Mouse (Mus musculus) c-Kit-negative CD71-positive TER-119-positive erythroid progenitor cells, embryonic 14.5 days (primary cell): ENCODE results near the gene Aip.
"Not testable (repeated sequence)": the region's sequence is repeated elsewhere in the genome, so short reads cannot be mapped to it uniquely, and the experiment has no call there.

Experiments used
- DNase-seq: peaks from one replicate; pipeline ENCODE4 v3.0.0-alpha.2; 2013; ENCODE audit warnings: low read depth, low spot score

Aip gene

GRCm38 (mm10) chr19:4135963-4136345, 10.3 kb upstream of the Aip start:
- not testable (repeated sequence) for DNase-seq

DNA sequence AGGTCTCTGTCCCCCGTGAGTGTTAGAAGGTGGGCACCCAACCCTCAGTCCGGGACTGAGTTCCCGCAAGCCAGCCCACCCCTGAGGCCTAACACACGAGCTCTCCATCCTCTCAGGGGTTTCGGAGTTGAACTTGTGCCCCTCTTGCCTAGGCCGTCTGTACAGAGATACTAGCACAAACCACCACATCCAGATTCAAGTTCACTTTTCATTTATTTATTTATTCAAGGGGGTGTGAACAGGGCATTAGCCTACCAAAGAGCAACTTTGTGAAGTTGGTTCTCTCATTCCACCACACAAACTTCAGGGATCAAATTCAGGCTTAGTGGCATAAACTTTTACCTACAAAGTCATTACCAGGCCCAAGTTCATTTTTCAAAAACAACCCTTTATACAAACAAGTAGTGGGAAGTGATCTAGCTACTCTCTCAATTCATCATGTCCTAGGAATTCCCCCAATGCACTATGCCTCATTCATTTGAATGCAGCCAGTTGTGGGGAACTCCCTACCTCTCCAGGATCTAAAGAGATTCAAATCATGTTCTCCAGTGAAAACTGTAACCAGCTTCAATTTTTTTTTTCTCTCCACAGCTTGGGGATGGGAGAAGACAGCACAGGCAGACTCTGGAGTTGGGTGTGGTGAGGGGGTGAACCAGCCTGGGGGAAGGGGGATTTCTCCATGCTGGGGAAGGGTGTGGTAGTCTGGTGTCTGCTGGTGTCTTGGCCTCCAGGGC, 9.7 kb upstream of the Aip start:
- DNase-seq: not testable (repeated sequence)

DNA sequence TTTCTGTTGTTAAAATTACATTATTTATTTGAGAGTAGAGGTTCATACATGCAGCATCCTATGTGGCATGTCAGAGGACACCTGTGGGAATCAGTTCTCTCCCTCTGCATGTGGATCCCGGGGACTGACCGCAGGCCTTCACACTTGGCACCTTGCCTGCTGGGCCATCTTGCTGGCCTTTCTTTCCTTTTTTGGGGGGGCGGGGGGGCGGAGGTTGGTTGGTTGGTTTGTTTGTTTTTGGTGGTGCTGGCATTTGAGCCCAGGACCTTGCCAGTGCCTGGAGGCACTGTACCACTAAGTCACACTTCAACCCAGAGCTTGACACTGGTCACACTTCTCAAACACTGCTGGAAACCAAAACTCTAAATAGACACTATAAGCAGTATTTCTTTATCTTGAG, 8.7 kb upstream of the Aip start:
- no peak for DNase-seq

DNA sequence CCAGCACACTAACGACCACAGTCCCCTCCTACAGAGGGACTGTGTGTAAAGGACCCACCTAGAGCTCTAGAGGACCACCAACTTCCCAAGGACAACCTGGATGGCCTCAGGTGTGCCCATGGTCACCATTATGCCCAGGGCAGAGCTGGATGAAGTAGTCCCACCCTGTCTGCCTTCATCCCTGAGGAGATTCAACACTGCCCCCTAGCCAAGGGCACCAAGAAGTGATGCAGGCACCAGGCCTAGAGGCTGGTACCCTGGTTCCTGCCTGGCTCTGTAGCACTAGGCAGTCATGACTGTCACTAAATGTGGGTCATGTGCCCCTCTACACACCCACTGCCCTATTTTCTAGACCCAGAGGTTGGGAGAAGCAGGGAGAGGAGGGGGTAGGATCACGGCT, 6.1 kb upstream of the Aip start:
- DNase-seq: no peak

DNA sequence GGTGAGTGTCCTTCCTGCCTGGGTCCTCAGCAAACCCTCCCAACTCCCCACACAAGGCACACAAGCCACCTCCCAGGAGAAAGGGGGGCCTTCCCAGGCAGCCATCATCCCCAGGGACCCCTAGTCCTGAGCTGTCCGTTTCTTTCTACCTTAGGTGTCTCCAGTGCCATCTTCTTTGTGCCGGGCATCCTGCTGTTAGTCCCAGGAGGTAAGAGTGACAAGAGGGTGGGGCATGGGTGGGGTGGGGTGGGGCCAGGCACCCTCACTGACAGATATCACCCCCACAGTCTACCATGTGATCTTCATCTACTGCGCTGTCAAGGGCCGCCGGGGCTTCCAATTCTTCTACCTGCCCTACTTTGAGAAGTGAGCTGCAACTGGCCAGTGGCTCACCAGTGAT, 5.4 kb upstream of the Aip start:
- peak; percentile 58 for DNase-seq

DNA sequence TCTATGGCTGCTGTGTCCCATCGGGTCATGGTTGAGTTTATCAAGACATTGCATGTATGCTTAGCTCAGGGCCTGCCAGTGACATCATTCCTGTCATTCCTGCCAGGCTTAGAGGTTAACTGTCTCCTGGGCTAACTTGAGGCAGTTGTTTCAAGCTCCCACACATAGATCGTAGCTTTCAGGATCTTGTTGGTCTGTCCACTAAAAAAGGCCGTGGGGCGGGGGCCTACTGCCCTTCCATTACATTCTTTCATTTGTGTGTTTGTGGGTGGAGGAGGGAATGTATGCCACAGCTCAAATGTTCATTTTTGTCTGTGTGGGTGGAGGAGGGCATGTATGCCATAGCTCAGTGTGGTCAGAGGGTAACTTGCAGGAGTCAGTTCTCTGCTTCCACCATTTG, 4.4 kb upstream of the Aip start:
- DNase-seq: no peak

GRCm38 (mm10) chr19:4129462-4129861, 3.8 kb upstream of the Aip start:
- no peak for DNase-seq

DNA sequence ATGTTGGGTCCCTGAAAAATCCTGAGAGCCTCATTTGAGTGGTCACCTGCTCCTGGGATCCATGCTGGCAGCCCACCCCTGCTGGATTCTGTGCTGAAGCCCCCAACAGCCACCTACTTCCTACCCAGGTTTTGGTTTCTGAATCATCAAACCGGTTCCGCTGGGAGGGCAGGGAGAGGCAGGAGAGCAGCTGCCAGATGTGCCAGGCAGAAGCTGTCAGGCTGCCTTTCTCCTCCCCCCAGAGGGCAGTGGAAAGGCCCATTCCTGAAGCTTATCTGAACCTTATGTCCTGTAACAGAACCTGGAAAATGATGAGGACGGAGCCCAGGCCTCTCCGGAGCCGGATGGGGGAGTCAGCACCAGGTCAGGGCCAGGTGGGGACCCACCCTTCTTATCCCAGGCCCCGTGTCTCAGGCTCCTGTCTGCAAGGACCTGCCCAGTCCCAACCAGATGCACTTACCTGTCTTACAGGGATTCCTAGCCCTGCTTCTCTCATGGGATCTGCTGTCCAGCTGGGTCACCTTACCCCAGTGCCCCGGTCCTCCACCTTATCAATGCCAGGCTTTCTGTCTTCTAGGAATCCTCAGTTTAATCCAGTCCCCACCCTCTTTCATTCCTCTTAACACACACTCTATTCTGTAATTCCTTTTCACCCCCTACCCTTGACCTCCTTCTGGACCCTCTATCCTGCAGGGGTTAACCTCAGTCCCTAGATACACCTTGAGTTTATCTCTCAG, 1.3 kb upstream of the Aip start:
- DNase-seq: no peak

DNA sequence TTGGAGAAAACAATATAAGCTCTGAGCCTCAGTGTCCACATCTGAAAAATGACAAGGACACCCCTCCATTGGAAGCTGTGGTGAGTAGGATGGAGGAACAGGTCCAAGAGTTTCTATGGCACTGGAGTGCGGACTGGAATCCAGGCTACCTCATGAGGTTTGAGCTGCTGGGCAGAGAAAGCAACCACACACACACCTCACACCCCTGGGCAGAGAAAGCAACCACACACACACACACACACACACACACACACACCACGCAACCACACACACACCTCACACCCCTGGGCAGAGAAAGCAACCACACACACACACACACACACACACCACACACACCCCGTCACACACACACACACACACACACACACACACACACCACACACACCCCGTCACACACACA, 390 bp downstream of the Aip start:
- not testable (repeated sequence) for DNase-seq

GRCm38 (mm10) chr19:4124432-4124831, 1.2 kb downstream of the Aip start:
- DNase-seq: no peak

DNA sequence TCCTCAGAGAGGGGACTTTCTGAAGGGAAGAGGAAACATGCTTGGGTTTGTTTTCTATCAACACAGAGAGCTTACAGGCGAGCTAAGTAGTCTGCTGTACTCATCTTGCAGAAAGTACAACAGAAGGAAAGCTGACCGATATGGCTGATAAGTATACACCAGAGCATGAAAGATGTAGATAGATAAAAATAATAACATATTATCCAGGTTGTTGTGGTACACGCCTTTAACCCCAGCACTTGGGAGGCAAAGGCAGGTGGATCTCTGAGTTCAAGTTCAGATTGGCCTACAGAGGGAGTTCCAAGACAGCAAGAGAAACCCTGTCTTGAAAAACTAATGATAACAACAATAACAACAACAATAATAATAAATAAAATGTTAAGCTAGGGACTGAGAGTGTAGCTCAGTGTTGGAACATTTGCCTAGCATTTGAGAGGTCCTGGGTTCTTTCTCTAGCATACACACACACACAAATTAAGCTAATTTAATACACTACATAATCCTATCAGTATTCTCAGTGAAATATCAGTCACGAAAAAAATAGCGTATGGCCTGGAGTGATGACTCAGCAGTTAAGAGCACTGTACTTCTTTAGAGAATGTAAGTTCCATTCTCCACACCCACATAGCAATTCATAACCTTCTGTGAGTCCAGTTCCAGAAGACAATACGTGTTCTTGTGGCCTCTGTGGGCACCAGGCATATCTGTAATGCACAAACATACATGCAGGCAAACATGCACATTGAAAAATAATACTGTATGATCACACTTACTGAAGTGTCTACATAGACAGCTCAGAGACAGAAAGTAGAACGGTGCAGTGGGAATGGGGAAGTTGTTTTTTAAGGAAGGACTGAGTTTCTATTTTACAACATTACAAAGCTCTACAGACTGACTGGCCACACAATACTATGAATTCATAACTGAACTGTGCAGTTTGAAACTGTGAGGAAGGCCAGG, 3.0 kb downstream of the Aip start:
- no peak for DNase-seq

GRCm38 (mm10) chr19:4121896-4122295, 3.8 kb downstream of the Aip start:
- DNase-seq: not testable (repeated sequence)

GRCm38 (mm10) chr19:4121097-4121805, 4.4 kb downstream of the Aip start:
- peak; percentile 94 for DNase-seq

DNA sequence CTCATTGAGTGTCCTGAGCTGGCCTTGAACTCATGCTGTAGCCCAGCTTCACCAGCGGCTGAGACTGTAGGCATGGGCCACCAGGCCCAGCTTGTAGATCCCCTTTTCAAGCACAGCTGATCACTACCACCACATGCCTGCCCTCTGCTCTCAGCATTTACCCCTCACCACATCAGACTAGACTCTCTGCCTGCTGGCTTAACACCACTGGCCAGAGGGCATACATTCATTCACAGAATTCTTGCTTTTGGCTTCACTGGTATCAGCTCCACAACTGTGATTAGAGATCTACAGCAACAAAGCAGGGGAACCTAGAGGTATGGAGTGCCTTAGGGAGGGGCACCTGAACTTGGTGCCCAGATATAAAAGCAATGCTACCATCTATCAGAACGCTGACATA, 5.2 kb downstream of the Aip start:
- no peak for DNase-seq

DNA sequence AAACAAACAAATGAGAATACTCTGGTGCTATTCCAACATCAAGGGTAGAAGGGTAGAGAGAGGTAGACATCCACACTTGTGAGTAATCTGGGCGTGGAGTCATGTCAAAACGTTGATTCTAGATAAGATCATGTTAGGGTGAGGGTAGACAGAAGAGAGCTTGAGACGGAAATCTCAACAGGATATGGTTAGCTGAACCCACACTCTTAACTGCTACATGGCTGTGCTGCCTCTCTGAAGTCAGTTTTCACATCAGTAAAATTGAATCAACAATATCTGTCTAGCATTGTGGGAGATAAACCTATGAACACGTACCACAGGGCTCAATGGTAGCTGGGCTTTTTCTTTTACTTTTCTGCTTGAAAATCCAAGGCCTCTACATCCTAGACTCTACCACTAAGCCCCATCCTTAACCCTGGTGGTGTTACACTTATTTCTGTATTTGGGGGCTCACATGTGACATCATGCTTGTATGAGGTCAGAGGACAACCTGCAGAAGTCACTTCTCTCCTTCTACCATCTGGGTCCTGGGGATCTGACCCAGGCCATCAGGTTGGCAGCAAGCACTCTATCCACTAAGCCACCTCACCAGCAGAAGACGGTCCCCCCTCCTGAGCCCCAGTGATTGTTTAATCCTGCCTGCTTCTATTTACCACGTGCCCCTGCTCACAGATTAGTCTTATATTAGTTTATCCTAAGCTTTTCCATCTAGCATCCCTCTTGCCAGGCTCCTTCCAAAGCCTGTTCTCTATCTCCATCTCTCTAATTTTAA, 5.8 kb downstream of the Aip start:
- DNase-seq: no peak

- DNase-seq: no peak
These were observed 7.3 kb downstream of the Aip start for GRCm38 (mm10) chr19:4118350-4118749.

DNA sequence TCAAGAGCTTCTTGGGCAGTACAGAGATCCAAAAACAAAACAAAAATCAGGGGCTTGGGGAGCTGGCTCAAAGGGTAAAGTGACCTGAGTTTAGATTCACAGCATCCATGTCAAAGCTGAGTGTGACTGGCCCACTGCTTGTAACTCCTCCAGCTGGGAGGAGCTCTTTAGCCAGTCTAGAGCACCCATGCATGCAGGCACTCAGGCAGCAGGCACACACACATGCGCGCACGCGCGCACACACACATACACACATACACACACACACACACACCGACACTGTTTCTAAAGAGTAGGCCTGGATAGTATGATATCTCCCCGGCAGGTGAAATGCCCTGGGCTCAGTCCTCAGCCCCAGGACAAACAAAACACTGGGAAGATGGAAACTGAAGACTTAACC, 8.7 kb downstream of the Aip start:
- no peak for DNase-seq

DNA sequence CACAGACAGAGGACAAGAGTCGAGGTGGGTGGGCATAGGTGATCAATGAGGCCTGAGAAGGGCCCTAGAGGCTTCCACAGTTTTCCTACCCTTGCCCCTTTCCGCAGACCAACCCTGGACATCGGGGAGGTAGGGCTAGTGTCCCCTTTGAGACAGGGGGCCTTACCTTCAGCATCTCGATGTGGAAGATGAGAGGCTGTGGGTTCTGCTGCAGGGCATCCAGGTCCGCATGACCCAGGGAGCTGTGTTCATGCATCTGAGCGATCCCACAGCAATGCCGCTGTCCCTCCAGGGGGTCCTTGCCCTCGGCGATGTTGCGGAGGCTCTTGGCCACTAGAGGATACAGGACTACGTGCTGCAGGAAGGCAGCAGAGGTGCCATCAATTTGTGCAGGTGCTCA, 9.8 kb downstream of the Aip start:
- no peak for DNase-seq

- no peak for DNase-seq
These were observed 10.5 kb downstream of the Aip start for GRCm38 (mm10) chr19:4115144-4115543.

GRCm38 (mm10) chr19:4114551-4114950, 11.1 kb downstream of the Aip start:
- no peak for DNase-seq

GRCm38 (mm10) chr19:4113806-4114230, 11.8 kb downstream of the Aip start:
- no peak for DNase-seq
